Mouse (Mus musculus): Measurements from ENCODE around the gene Edn2. TPM values are rescaled to one million over a fixed set of nuclear protein-coding genes. Genes with fewer than 3 reads are reported as not detected.

The Edn2 gene
- polyA plus RNA-seq, 1 experiment from 2014 or later = 1.9 TPM

DNA sequence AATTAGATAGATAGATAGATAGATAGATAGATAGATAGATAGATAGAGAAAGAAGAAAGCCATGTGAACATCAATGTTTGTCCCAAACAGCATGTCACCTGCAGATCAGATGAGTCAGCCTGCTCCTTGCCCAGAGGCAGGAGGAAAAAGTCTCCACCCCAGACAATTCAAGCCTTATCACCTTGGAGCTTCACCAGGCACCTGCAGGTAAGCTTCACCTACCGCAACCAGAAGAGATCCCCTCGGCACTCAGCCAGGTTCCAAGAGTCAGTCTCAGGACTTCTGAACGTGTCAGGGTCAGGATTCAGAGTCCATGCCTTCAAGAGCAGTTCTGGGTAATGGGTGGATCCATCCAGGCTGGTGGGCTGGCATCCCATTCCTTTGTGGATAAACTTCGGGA lies 18.1 kb downstream of the Edn2 start:
- DNase-seq (ENCODE audit: low spot score) (no peak), ATAC-seq (ENCODE audit: low FRiP score, low TSS enrichment) (no peak)
- H3K9me3 ChIP-seq (ENCODE audit: control insufficient read depth, low read length) = no peaks in the 10 kb centered on the region
- no peak overlapping the region for H3K27ac ChIP-seq (replicated peaks)
- no peaks in the 10 kb centered on the region for H3K36me3 ChIP-seq (ENCODE audit: control insufficient read depth, insufficient read depth, low read length)
- H3K4me2 ChIP-seq (replicated peaks; ENCODE audit: low read depth) = no peak overlapping the region
- 69% methylated on average over 4 of the region's 4 CpGs for WGBS
- no peak overlapping the region for H3K4me3 ChIP-seq (ENCODE audit: low read depth, low read length)
- TF ChIP-seq CTCF (IDR thresholded peaks at IDR 0.05; ENCODE audit: low read depth) (no peak), EP300 (optimal IDR thresholded peaks at IDR 0.05) (no peak)
- H3K27me3 ChIP-seq (ENCODE audit: control insufficient read depth, insufficient read depth, low read length) = no peaks in the 10 kb centered on the region
- H3K4me1 ChIP-seq (replicated peaks; ENCODE audit: control insufficient read depth, insufficient read depth) = no peaks in the 10 kb centered on the region
- no peak overlapping the region for H3K9ac ChIP-seq (ENCODE audit: low read length)

DNA sequence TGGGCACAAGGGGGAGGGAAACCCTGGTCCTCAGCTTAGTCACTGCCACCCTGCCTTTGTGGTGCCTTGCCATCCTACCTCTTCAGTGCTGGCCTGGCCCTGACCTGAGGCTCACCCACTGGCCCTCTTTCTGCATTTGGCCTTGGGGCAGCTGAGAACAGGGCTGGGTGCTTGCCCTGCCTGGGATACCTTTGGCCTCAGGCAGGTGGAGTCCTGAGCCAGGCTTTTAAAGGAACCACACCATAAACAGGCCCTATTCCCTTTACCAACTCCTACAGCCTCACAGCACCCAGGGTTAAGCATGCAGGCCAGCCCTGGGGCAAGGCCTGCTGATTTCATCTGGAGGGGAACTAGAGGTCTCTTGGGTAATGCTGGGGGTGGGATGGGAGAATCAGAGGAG lies 19.5 kb downstream of the Edn2 start:
- no peak overlapping the region for H3K27ac ChIP-seq (replicated peaks)

DNA sequence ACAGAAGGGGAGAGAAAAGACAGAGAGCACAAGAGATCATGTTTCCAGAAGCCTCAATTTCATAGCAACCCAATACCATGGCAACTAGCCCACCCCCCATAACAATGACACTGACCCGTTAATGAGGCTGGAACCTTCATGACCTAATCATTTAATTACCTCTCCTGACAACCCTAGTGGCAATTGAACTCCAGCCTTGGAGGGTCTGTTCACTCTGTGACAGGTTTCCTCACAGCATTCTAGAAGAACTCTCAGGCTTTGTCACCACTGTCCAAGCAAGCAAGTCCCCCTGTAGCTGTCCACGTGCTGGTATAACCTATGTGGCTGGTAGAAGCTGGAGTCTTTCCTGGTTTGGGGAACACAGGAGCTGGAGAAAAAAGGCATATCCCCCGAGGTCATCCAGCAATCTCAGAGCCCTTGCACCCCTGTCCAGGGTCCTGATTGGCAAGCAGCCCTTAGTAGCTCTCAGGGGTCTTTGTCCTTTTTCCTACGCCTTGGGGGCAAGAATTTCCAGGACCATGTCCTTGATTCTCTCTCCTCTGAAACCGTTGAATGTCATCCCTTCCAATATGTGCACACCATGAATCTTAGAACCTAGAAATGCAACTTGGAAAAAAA lies 23.5 kb downstream of the Edn2 start:
- no peak for TF ChIP-seq CTCF (IDR thresholded peaks at IDR 0.05; ENCODE audit: low read depth)
- TF ChIP-seq EP300 (optimal IDR thresholded peaks at IDR 0.05) = no peak
- Histone ChIP-seq H3K4me2 (replicated peaks; ENCODE audit: low read depth) (no peak overlapping the region), H3K27ac (replicated peaks) (no peak overlapping the region), H3K4me3 (ENCODE audit: low read depth, low read length) (no peak overlapping the region), H3K9ac (ENCODE audit: low read length) (no peak overlapping the region), H3K9me3 (ENCODE audit: control insufficient read depth, low read length) (no peaks in the 10 kb centered on the region), H3K4me1 (replicated peaks; ENCODE audit: control insufficient read depth, insufficient read depth) (no peaks in the 10 kb centered on the region), H3K27me3 (ENCODE audit: control insufficient read depth, insufficient read depth, low read length) (no peaks in the 10 kb centered on the region), H3K36me3 (ENCODE audit: control insufficient read depth, insufficient read depth, low read length) (no peaks in the 10 kb centered on the region)
- DNase-seq (ENCODE audit: low spot score) (no peak), ATAC-seq (ENCODE audit: low FRiP score, low TSS enrichment) (no peak)
- WGBS = 21% methylated on average over 5 of the region's 5 CpGs

More for the DNA sequence above, 19.5 kb downstream of the Edn2 start:
- ATAC-seq (ENCODE audit: low FRiP score, low TSS enrichment) (peak; percentile 54; the same call in 1 of the 2 replicates), DNase-seq (ENCODE audit: low spot score) (no peak)
- Histone ChIP-seq H3K36me3 (ENCODE audit: control insufficient read depth, insufficient read depth, low read length) (no peaks in the 10 kb centered on the region), H3K4me3 (ENCODE audit: low read depth, low read length) (no peak overlapping the region), H3K9me3 (ENCODE audit: control insufficient read depth, low read length) (no peaks in the 10 kb centered on the region), H3K4me1 (replicated peaks; ENCODE audit: control insufficient read depth, insufficient read depth) (no peaks in the 10 kb centered on the region), H3K27me3 (ENCODE audit: control insufficient read depth, insufficient read depth, low read length) (no peaks in the 10 kb centered on the region), H3K9ac (ENCODE audit: low read length) (no peak overlapping the region), H3K4me2 (replicated peaks; ENCODE audit: low read depth) (no peak overlapping the region)
- TF ChIP-seq CTCF (IDR thresholded peaks at IDR 0.05; ENCODE audit: low read depth) (no peak), EP300 (optimal IDR thresholded peaks at IDR 0.05) (no peak)

DNA sequence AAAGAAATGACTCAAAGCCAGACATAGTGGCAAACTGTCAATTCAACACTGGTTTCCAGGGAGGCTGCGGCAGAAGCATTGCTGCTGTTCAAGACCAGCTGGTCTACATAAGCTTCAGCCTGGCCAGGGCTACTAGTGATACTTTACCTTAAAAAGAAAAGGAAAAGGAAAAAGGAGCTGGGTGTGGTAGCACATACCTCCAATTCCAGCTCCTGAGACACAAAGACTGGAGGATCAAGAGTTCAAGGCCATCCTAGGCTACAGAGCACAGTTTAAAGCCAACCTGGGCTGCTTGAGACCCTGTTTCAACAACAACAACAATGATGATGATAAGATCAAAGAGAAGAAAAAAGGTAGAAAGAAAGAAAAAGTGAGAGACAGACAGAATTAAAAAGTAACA lies 25.4 kb downstream of the Edn2 start:
- no peak overlapping the region for H3K4me2 ChIP-seq (replicated peaks; ENCODE audit: low read depth)
- H3K36me3 ChIP-seq (ENCODE audit: control insufficient read depth, insufficient read depth, low read length) = no peaks in the 10 kb centered on the region
- TF ChIP-seq CTCF (IDR thresholded peaks at IDR 0.05; ENCODE audit: low read depth) (no peak), EP300 (optimal IDR thresholded peaks at IDR 0.05) (no peak)
- H3K9me3 ChIP-seq (ENCODE audit: control insufficient read depth, low read length) = no peaks in the 10 kb centered on the region
- ATAC-seq (ENCODE audit: low FRiP score, low TSS enrichment) = no peak
- no peak for DNase-seq (ENCODE audit: low spot score)
- no peak overlapping the region for H3K27ac ChIP-seq (replicated peaks)
- H3K27me3 ChIP-seq (ENCODE audit: control insufficient read depth, insufficient read depth, low read length) = no peaks in the 10 kb centered on the region
- H3K4me1 ChIP-seq (replicated peaks; ENCODE audit: control insufficient read depth, insufficient read depth) = no peaks in the 10 kb centered on the region
- H3K9ac ChIP-seq (ENCODE audit: low read length) = no peak overlapping the region
- no peak overlapping the region for H3K4me3 ChIP-seq (ENCODE audit: low read depth, low read length)
- 65% methylated on average over 1 of the region's 1 CpGs for WGBS

DNA sequence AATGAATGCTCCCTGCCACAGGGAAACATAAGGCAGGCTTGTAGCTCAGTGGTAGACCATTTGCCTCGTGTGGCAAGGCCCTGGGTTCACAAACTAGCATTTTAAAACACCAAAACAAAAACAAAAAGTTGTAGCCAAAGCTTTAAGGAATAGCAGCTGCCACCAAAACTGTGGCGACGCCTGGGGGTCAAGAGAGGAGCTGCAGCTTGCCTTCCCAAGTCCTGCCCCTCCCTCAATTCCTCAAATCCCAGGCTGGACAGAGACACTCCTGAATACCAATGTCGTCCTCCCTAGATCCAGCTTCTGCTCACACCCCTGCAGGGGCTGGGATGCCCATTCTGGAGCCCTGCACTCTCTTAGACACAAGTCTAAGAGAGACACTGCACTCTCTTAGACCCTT lies 25.9 kb downstream of the Edn2 start:
- no peak overlapping the region for H3K4me3 ChIP-seq (ENCODE audit: low read depth, low read length)
- H3K9ac ChIP-seq (ENCODE audit: low read length) = no peak overlapping the region
- peak; percentile 70 for TF ChIP-seq CTCF (IDR thresholded peaks at IDR 0.05; ENCODE audit: low read depth)
- no peak for TF ChIP-seq EP300 (optimal IDR thresholded peaks at IDR 0.05)
- H3K9me3 ChIP-seq (ENCODE audit: control insufficient read depth, low read length) = no peaks in the 10 kb centered on the region
- H3K4me2 ChIP-seq (replicated peaks; ENCODE audit: low read depth) = no peak overlapping the region
- no peaks in the 10 kb centered on the region for H3K36me3 ChIP-seq (ENCODE audit: control insufficient read depth, insufficient read depth, low read length)
- DNase-seq (ENCODE audit: low spot score) = no peak
- WGBS = 4% methylated on average over 4 of the region's 4 CpGs
- ATAC-seq (ENCODE audit: low FRiP score, low TSS enrichment) = no peak
- no peaks in the 10 kb centered on the region for H3K4me1 ChIP-seq (replicated peaks; ENCODE audit: control insufficient read depth, insufficient read depth)
- no peaks in the 10 kb centered on the region for H3K27me3 ChIP-seq (ENCODE audit: control insufficient read depth, insufficient read depth, low read length)
- H3K27ac ChIP-seq (replicated peaks) = no peak overlapping the region

DNA sequence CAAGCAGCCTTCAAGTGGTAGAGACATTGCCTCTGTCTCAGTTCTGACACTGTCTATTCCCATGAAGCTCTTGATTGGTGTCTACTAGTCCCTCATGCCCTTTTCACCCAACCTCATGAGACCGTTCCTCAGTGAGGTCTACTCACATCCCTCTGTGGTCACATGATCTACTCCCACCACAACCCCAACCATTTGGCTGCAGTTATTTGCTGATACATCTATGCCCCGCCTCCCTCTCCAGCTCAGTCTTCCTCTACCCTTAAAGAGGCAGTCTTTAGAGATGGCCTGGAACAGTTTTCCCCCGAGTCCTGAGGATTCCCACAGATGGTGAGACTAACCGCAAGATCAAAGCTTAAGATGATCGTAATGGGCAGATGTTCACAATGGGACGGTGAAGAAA lies 27.2 kb downstream of the Edn2 start:
- Histone ChIP-seq H3K9me3 (ENCODE audit: control insufficient read depth, low read length) (no peaks in the 10 kb centered on the region), H3K27me3 (ENCODE audit: control insufficient read depth, insufficient read depth, low read length) (no peaks in the 10 kb centered on the region), H3K36me3 (ENCODE audit: control insufficient read depth, insufficient read depth, low read length) (no peaks in the 10 kb centered on the region), H3K4me2 (replicated peaks; ENCODE audit: low read depth) (no peak overlapping the region), H3K9ac (ENCODE audit: low read length) (no peak overlapping the region), H3K4me1 (replicated peaks; ENCODE audit: control insufficient read depth, insufficient read depth) (no peaks in the 10 kb centered on the region), H3K27ac (replicated peaks) (no peak overlapping the region), H3K4me3 (ENCODE audit: low read depth, low read length) (no peak overlapping the region)
- 80% methylated on average over 6 of the region's 6 CpGs for WGBS
- ATAC-seq (ENCODE audit: low FRiP score, low TSS enrichment) (no peak), DNase-seq (ENCODE audit: low spot score) (no peak)
- no peak for TF ChIP-seq CTCF (IDR thresholded peaks at IDR 0.05; ENCODE audit: low read depth)
- no peak for TF ChIP-seq EP300 (optimal IDR thresholded peaks at IDR 0.05)

All from stomach, postnatal 0 days (tissue).